Mouse (Mus musculus) stomach, postnatal 0 days (tissue): ENCODE measurements at regions not wholly inside any gene's neighbourhood (a gene's known extent, or its start where the extent isn't known, plus 50 kb on each side); places are given as distances from the start of the nearest gene placed in this dataset.

Source experiments
- ATAC-seq: fragments of 200-750 bp; cut with Nextera tagmentation; 2 replicates; pipeline ENCODE4 v1.8.0; 2017; ENCODE audit not compliant: low FRiP score, low TSS enrichment
- DNase-seq: peaks from one replicate; pipeline ENCODE4 v3.0.0-alpha.2; 2016; ENCODE audit warnings: low spot score
- H3K27ac ChIP-seq: fragments of 300-500 bp; sonication (generic); replicated peaks from 2 replicates; pipeline ENCODE4 v1.5.1; 2014; ENCODE audit warnings: mild to moderate bottlenecking, control low read depth
- H3K27me3 ChIP-seq: fragments of 300-500 bp; sonication (generic); 2 replicates; pipeline ENCODE4 v1.6.1; 2014; ENCODE audit warnings: low read length; ENCODE audit not compliant: control insufficient read depth, insufficient read depth
- H3K36me3 ChIP-seq: fragments of 300-500 bp; sonication (generic); 2 replicates; pipeline ENCODE4 v1.6.1; 2014; ENCODE audit warnings: low read length, mixed read lengths; ENCODE audit not compliant: control insufficient read depth, insufficient read depth
- H3K4me1 ChIP-seq: fragments of 300-500 bp; sonication (generic); replicated peaks from 2 replicates; pipeline ENCODE4 v1.6.1; 2014; ENCODE audit warnings: antibody characterized with exemption; ENCODE audit not compliant: control insufficient read depth, insufficient read depth
- H3K4me2 ChIP-seq: fragments of 300-500 bp; sonication (generic); replicated peaks from 2 replicates; pipeline ENCODE4 v1.6.1; 2014; ENCODE audit warnings: low read depth, mild to moderate bottlenecking, control low read depth, moderate library complexity
- H3K4me3 ChIP-seq: fragments of 300-500 bp; sonication (generic); 2 replicates; pipeline ENCODE4 v1.5.1; 2014; ENCODE audit warnings: low read depth, low read length, control low read depth
- H3K9ac ChIP-seq: fragments of 300-500 bp; sonication (generic); 2 replicates; pipeline ENCODE4 v1.6.1; 2014; ENCODE audit warnings: mild to moderate bottlenecking, low read length, control low read depth, mixed read lengths
- H3K9me3 ChIP-seq: fragments of 300-500 bp; sonication (generic); 2 replicates; pipeline ENCODE4 v1.6.1; 2016; ENCODE audit warnings: low read length; ENCODE audit not compliant: control insufficient read depth
- CTCF ChIP-seq: IDR thresholded peaks from 2 replicates; pipeline ENCODE4 v1.5.1; 2016; ENCODE audit warnings: antibody characterized with exemption, low read depth, mild to moderate bottlenecking, moderate library complexity
- EP300 ChIP-seq: optimal IDR thresholded peaks from 2 replicates; pipeline ENCODE3; 2016; ENCODE audit warnings: antibody characterized with exemption
- WGBS: fragments of 180-500 bp; shearing (Covaris S2); extraction: QIAGEN DNeasy Blood & Tissue Kit; methylation state at CpG from one replicate; pipeline ENCODE4 v1.1.7; 2014; 5-methylcytosine and 5-hydroxymethylcytosine counted together

- Histone ChIP-seq H3K36me3 (no peaks in the 10 kb centered on the region), H3K4me2 (no peak overlapping the region), H3K9ac (no peak overlapping the region), H3K4me3 (no peak overlapping the region), H3K4me1 (no peaks in the 10 kb centered on the region), H3K27ac (0 out of 2 replicates have a peak overlapping the region, but pooled peaks have one; percentile 18), H3K27me3 (no peaks in the 10 kb centered on the region), H3K9me3 (no peaks in the 10 kb centered on the region)
- DNase-seq (peak; percentile 31), ATAC-seq (no peak)
- WGBS = 27% methylated on average over 10 of the region's 10 CpGs
- TF ChIP-seq EP300 = no peak
- TF ChIP-seq CTCF = no peak
These were observed 184.7 kb upstream of the Mki67 start for GRCm38 (mm10) chr7:135900861-135901321.

GRCm38 (mm10) chr7:135902106-135903055 is 186.2 kb upstream of the Mki67 start:
- Histone ChIP-seq H3K27ac (no peak overlapping the region), H3K27me3 (no peaks in the 10 kb centered on the region), H3K36me3 (no peaks in the 10 kb centered on the region), H3K9ac (no peak overlapping the region), H3K9me3 (no peaks in the 10 kb centered on the region), H3K4me1 (no peaks in the 10 kb centered on the region), H3K4me2 (no peak overlapping the region), H3K4me3 (no peak overlapping the region)
- no peak for TF ChIP-seq CTCF
- no peak for TF ChIP-seq EP300
- WGBS = 41% methylated on average over 13 of the region's 13 CpGs
- ATAC-seq = no peak
- no peak for DNase-seq

- no peaks in the 10 kb centered on the region for H3K27me3 ChIP-seq
- TF ChIP-seq CTCF (no peak), EP300 (no peak)
- DNase-seq (no peak), ATAC-seq (no peak)
- H3K4me3 ChIP-seq = no peak overlapping the region
- H3K4me2 ChIP-seq = no peak overlapping the region
- no peaks in the 10 kb centered on the region for H3K9me3 ChIP-seq
- H3K9ac ChIP-seq = no peak overlapping the region
- no peaks in the 10 kb centered on the region for H3K4me1 ChIP-seq
- H3K27ac ChIP-seq = no peak overlapping the region
- H3K36me3 ChIP-seq = no peaks in the 10 kb centered on the region
These were observed 195.2 kb upstream of the Mki67 start for GRCm38 (mm10) chr7:135911376-135911775.

- Histone ChIP-seq H3K4me3 (no peak overlapping the region), H3K9ac (no peak overlapping the region), H3K36me3 (no peaks in the 10 kb centered on the region), H3K4me2 (no peak overlapping the region), H3K4me1 (no peaks in the 10 kb centered on the region), H3K27me3 (no peaks in the 10 kb centered on the region), H3K9me3 (no peaks in the 10 kb centered on the region), H3K27ac (no peak overlapping the region)
- WGBS = 75% methylated on average over 3 of the region's 3 CpGs
- ATAC-seq (no peak), DNase-seq (no peak)
- no peak for TF ChIP-seq EP300
- TF ChIP-seq CTCF = no peak
These were observed 197.9 kb upstream of the Mki67 start for GRCm38 (mm10) chr7:135913923-135914634.

- Histone ChIP-seq H3K36me3 (no peaks in the 10 kb centered on the region), H3K9ac (no peak overlapping the region), H3K4me1 (no peaks in the 10 kb centered on the region), H3K27ac (no peak overlapping the region), H3K9me3 (no peaks in the 10 kb centered on the region), H3K27me3 (no peaks in the 10 kb centered on the region), H3K4me3 (no peak overlapping the region), H3K4me2 (no peak overlapping the region)
- TF ChIP-seq EP300 = no peak
- no peak for TF ChIP-seq CTCF
- ATAC-seq (no peak), DNase-seq (no peak)
- 81% methylated on average over 7 of the region's 7 CpGs for WGBS
These were observed 207.7 kb upstream of the Mki67 start for GRCm38 (mm10) chr7:135923876-135924275.

- Histone ChIP-seq H3K4me3 (no peak overlapping the region), H3K27ac (no peak overlapping the region), H3K9ac (no peak overlapping the region), H3K4me1 (no peaks in the 10 kb centered on the region), H3K4me2 (no peak overlapping the region), H3K9me3 (no peaks in the 10 kb centered on the region), H3K27me3 (no peaks in the 10 kb centered on the region), H3K36me3 (no peaks in the 10 kb centered on the region)
- ATAC-seq = no peak
- 76% methylated on average over 4 of the region's 4 CpGs for WGBS
- DNase-seq = no peak
- TF ChIP-seq CTCF (no peak), EP300 (no peak)
These were observed 208.5 kb upstream of the Mki67 start for GRCm38 (mm10) chr7:135924641-135925040.
